Mouse (Mus musculus) cerebellum, adult 2 months (tissue): ENCODE data around the gene Pld6.

Experiments
- CTCF ChIP-seq: fragments of 200-500 bp; IDR thresholded peaks from 2 replicates; pipeline ENCODE4 v1.5.1; 2011; ENCODE audit warnings: low read depth, mild to moderate bottlenecking, control low read depth, low read length, moderate library complexity, borderline replicate concordance; ENCODE audit not compliant: insufficient read depth
- POLR2A ChIP-seq: fragments of 200-500 bp; IDR thresholded peaks from 2 replicates; pipeline ENCODE4 v1.6.1; 2011; ENCODE audit warnings: low read length, control low read depth, borderline replicate concordance; ENCODE audit not compliant: insufficient read depth

DNA sequence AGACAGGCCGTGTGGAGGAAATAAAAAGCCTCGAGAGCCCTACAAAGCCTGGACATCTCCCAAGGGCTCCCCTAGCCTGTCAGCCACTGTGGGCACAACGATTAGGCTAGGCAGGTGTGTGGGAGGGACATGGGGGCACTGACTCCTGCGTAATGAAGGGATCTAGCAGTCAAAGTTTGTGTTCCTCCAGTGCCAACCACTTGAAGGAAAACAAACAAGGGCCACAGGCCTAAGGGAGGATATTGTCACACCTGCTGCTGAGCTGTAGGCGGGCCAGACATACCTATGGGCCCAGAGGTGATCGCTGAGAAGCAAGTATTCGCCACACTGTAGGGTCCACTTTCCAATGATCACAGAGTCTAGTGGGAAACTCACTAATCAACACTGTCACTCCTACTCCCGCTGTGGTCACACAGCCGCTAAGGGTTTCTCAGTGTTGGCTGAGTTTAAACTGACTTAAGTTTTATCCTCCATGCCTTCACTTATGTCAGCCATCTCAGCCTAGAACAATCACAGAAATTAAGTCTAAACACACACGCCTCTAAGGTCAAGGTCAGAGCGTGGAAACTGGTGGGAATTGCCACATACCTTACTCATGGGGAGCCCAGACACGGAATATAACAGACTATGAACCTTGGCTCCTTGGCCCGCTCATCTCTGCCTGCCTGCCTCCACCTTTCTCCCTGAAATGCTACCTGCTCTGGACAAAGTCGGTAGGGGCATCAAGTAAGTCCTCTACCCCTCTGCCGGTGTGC lies 824 bp downstream of the Pld6 start:
- TF ChIP-seq POLR2A (no peak), CTCF (no peak)
